Mouse (Mus musculus) forebrain, embryonic 14.5 days (tissue): ENCODE measurements at regions not wholly inside any gene's neighbourhood (a gene's known extent, or its start where the extent isn't known, plus 50 kb on each side); places are given as distances from the start of the nearest gene placed in this dataset.
"Not testable (repeated sequence)": the region's sequence is repeated elsewhere in the genome, so short reads cannot be mapped to it uniquely, and the experiment has no call there.

Experiments used
- ATAC-seq: fragments of 200-750 bp; cut with Nextera tagmentation; 2 replicates; pipeline ENCODE4 v1.8.0; 2017; ENCODE audit warnings: mild to moderate bottlenecking, moderate library complexity
- DNase-seq: peaks from one replicate; pipeline ENCODE4 v3.0.0-alpha.2; 2015; ENCODE audit warnings: low spot score
- H3K27ac ChIP-seq: fragments of 300-500 bp; sonication (generic); 2 replicates; pipeline ENCODE4 v1.5.1; 2014; ENCODE audit warnings: low read depth, mild to moderate bottlenecking, control low read depth, low read length, moderate library complexity
- H3K27me3 ChIP-seq: fragments of 300-500 bp; sonication (generic); replicated peaks from 2 replicates; pipeline ENCODE4 v1.6.1; 2014; ENCODE audit warnings: low read length, control low read depth, mixed read lengths; ENCODE audit not compliant: control insufficient read depth, insufficient read depth
- H3K36me3 ChIP-seq: fragments of 300-500 bp; sonication (generic); 2 replicates; pipeline ENCODE4 v1.6.1; 2014; ENCODE audit warnings: low read length, control low read depth; ENCODE audit not compliant: control insufficient read depth, insufficient read depth
- H3K4me1 ChIP-seq: fragments of 300-500 bp; sonication (generic); 2 replicates; pipeline ENCODE4 v1.6.1; 2014; ENCODE audit warnings: antibody characterized with exemption, low read length, control low read depth; ENCODE audit not compliant: control insufficient read depth, insufficient read depth
- H3K4me2 ChIP-seq: fragments of 300-500 bp; sonication (generic); 2 replicates; pipeline ENCODE4 v1.6.1; 2014; ENCODE audit warnings: mild to moderate bottlenecking, control low read depth, low read length
- H3K4me3 ChIP-seq: fragments of 300-500 bp; sonication (generic); 2 replicates; pipeline ENCODE4 v1.5.1; 2014; ENCODE audit warnings: low read depth, low read length, control low read depth
- H3K9ac ChIP-seq: fragments of 300-500 bp; sonication (generic); 2 replicates; pipeline ENCODE4 v1.6.1; 2014; ENCODE audit warnings: mild to moderate bottlenecking, low read length, control low read depth, moderate library complexity
- H3K9me3 ChIP-seq: fragments of 300-500 bp; sonication (generic); replicated peaks from 2 replicates; pipeline ENCODE4 v1.6.1; 2016; ENCODE audit warnings: low read length, control low read depth, mixed read lengths; ENCODE audit not compliant: control insufficient read depth
- WGBS: fragments of 180-500 bp; shearing (Covaris S2); extraction: QIAGEN DNeasy Blood & Tissue Kit; methylation state at CpG from one replicate; pipeline ENCODE4 v1.1.7; 2014; 5-methylcytosine and 5-hydroxymethylcytosine counted together

- H3K27me3 ChIP-seq, result no peaks in the 10 kb centered on the region
- DNase-seq (peak; percentile 40), ATAC-seq (no peak)
- H3K4me2 ChIP-seq, result no peak overlapping the region
- H3K36me3 ChIP-seq, result no peaks in the 10 kb centered on the region
- no peaks in the 10 kb centered on the region for H3K4me1 ChIP-seq
- H3K27ac ChIP-seq, result no peak overlapping the region
- H3K9ac ChIP-seq, result no peak overlapping the region
- H3K4me3 ChIP-seq, result no peak overlapping the region
- H3K9me3 ChIP-seq, result no peaks in the 10 kb centered on the region
Measured at GRCm38 (mm10) chrX:127484659-127485058, 90.6 kb downstream of the 4921511C20Rik start.

DNA sequence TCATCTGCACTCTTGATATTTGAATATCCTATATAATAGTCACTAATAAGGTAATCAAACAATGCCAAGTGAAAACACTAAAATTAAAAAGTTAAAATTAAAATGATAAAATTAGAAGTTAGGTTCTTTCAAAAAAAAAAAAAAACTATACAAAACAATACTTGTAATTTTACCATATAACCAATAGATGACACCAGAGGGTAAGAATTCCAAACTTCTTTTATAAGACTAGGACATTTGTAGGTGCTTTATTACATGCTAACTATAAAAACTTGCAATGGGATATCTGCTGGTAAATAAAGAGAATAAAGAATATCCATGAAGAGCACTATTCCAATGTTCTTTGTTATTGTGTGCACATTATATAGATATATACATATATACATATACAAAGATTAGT lies 125.0 kb downstream of the 4921511C20Rik start:
- no peaks in the 10 kb centered on the region for H3K4me1 ChIP-seq
- H3K9me3 ChIP-seq, result no peaks in the 10 kb centered on the region
- no peaks in the 10 kb centered on the region for H3K27me3 ChIP-seq
- no peak overlapping the region for H3K27ac ChIP-seq
- DNase-seq, result peak; percentile 0
- no peak overlapping the region for H3K4me3 ChIP-seq
- no peak for ATAC-seq
- H3K9ac ChIP-seq, result no peak overlapping the region
- H3K36me3 ChIP-seq, result no peaks in the 10 kb centered on the region
- H3K4me2 ChIP-seq, result no peak overlapping the region

GRCm38 (mm10) chrX:127524543-127524942 lies 130.4 kb downstream of the 4921511C20Rik start:
- DNase-seq, H3K9ac ChIP-seq, H3K9me3 ChIP-seq, H3K4me2 ChIP-seq, H3K4me1 ChIP-seq, H3K27me3 ChIP-seq, ATAC-seq, H3K36me3 ChIP-seq, H3K4me3 ChIP-seq, H3K27ac ChIP-seq: not testable (repeated sequence)
- WGBS, result 76% methylated on average over 1 of the region's 1 CpGs

DNA sequence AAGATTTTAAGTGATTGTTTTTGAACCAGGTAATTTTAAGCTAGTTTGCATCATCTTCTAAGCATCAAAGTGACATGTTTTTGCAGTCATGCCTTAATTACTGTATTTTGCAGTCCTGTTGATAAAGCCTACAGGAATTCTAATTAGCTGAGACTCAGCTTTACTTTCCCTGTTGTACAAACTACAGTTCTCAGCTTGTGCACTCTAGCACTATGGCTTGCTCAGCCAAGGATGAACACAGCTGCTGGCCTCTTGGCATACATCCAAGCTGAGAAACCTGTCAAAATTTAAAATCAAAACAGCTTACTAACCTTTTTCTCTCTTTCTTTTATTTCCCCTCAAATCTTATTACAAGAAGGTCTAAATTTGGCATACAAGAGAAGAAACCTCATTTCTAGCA lies 159.9 kb downstream of the 4921511C20Rik start:
- Histone ChIP-seq H3K27me3 (no peaks in the 10 kb centered on the region), H3K4me1 (no peaks in the 10 kb centered on the region), H3K9me3 (no peaks in the 10 kb centered on the region), H3K9ac (no peak overlapping the region), H3K4me3 (no peak overlapping the region), H3K4me2 (no peak overlapping the region), H3K27ac (no peak overlapping the region), H3K36me3 (no peaks in the 10 kb centered on the region)
- DNase-seq, result peak; percentile 46
- ATAC-seq, result peak; percentile 48
